Mouse (Mus musculus) regulatory T cell (primary cell): ENCODE measurements around the gene Fam81a.

Experiments
- in situ Hi-C: fragments of 300-600 bp; cut with MboI, MseI; formaldehyde crosslinking; loops from one replicate; pipeline ENCODE4 v1.15.1; 2025; ENCODE audit warnings: high pct_unique_total_duplicates

Gene Fam81a

GRCm38 (mm10) chr9:70110871-70111270, 31.5 kb downstream of the Fam81a start:
- in situ Hi-C loops = no loop called here

GRCm38 (mm10) chr9:70109279-70109678, 33.1 kb downstream of the Fam81a start:
- in situ Hi-C loops = loop anchor here (5.0 kb wide), 1 partner anchor 283 kb away; no protein-coding TSS in a partner anchor

DNA sequence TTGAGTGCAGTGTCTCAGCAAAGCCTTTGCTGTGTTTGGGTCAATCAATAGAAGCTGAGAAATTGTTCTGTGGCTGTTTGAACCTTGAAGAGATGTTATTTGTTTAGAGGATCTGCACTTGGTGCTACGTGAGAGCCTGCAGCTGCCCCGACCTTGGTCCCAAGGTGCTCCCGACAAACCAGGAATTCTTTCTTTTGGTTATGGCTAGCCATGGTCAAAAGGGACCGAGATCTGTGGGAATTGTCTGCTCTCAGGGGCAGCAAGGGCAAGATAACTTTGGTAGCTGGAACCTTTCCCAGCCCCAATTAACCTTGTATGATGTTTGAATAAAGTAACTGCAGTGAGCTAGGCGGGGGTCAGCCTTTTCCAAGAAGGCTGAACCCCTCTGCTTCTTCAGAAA, 34.2 kb downstream of the Fam81a start:
- in situ Hi-C loops = loop anchor here (5.0 kb wide), 1 partner anchor 284 kb away; no protein-coding TSS in a partner anchor

- in situ Hi-C loops = loop anchor here (5.0 kb wide), 1 partner anchor 287 kb away; no protein-coding TSS in a partner anchor
These were observed 36.8 kb downstream of the Fam81a start for GRCm38 (mm10) chr9:70105573-70105972.

- in situ Hi-C loops = no loop called here
These were observed 39.3 kb downstream of the Fam81a start for GRCm38 (mm10) chr9:70103106-70103505.

DNA sequence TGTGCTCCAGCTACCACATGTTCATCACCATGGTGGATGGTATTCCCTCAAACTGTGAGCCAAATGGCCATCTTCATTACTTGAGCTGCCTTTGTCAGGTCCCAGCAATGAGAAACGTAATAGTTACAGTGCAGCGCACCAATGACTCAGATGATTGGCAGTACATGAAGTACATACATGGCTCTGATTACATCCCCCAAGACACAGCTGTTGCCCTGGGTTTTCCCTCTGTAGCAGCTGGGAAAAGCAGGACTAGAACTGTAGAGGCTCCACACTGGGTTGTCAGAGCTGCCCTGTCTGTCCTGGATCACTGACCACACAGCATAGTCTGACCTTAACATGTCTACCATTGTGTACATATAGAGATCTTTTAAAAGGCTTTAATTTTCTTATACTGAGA, 44.8 kb downstream of the Fam81a start:
- in situ Hi-C loops = loop anchor here (5.0 kb wide), 1 partner anchor 55 kb away; no protein-coding TSS in a partner anchor

- in situ Hi-C loops = loop anchor here (5.0 kb wide), 1 partner anchor 57 kb away; no protein-coding TSS in a partner anchor
These were observed 47.3 kb downstream of the Fam81a start for GRCm38 (mm10) chr9:70095016-70095415.

DNA sequence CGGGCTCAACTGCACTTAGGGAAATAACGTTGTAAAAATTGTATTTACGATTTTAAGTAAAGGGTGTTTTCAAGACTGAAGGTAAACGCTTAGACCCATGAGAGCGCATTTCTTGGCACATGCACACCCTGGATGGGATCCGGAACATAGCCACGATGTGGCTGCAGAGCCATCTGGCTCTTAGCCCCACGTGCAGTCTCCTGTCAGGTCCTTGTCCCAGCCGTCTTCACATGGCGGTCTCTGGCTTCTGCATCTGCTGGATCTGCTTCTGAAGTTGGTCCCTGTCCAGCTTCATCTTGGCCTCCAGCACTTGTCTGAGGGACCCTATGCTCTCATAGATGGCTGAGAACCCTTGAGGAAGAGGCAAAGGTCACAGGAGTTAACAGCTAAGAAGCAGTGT, 51.8 kb downstream of the Fam81a start:
- in situ Hi-C loops = no loop called here

- in situ Hi-C loops = no loop called here
These were observed 53.6 kb downstream of the Fam81a start for GRCm38 (mm10) chr9:70088786-70089096.

DNA sequence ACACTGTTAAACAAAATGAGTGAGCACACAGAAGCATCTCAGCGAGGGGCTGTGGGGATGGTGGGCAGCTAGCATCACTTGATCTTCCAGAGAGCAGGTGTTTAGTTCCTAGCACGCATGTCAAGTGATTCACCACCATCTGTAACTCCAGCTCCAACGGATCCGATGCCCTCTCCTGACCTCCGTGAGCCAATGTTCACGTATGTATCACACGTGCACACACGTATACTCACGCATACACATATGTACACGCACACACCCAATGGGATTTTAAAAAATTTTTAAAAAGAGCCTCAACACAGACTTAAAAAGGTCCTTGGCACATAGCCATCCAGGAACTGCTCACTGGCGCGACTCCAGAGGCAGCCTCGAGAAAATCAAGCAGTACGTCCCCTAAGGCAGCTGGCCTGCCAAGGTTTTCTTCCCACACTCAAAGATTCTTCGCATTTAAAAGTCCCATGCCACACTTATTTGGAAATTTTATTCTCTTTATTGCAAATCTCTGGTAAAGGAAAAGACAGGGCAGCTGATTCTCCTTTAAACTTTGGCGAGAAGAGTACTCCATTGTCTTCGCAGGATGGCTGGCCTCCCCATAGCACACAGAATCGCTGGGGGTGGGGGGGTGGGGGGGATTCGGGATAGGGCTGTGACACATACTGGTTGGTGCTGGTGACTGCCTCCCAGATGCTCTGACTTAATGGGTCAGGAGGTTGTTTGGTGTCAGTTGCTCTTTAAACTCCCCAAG, 54.1 kb downstream of the Fam81a start:
- in situ Hi-C loops = no loop called here

DNA sequence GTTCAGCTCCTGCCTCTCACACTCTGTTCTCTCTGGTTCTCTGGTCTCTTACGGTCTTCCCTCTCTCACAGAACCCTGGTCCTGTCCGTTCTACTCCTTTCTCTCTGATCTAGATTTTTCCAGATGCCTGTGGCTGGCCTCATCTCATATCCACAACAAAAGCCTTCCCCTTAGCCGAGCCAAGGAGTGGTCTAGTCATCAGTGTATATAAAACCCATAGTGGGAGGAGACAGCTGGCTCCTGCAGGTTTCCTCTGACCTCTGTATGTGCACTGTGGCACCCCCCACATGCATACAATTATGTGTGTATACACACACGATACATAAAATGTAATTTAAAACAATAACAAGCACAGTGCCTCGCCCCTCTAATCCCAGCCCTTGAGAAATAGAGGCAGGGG, 55.0 kb downstream of the Fam81a start:
- in situ Hi-C loops = no loop called here

GRCm38 (mm10) chr9:70086091-70086490, 56.3 kb downstream of the Fam81a start:
- in situ Hi-C loops = no loop called here

GRCm38 (mm10) chr9:70084107-70084506, 58.3 kb downstream of the Fam81a start:
- in situ Hi-C loops = no loop called here

DNA sequence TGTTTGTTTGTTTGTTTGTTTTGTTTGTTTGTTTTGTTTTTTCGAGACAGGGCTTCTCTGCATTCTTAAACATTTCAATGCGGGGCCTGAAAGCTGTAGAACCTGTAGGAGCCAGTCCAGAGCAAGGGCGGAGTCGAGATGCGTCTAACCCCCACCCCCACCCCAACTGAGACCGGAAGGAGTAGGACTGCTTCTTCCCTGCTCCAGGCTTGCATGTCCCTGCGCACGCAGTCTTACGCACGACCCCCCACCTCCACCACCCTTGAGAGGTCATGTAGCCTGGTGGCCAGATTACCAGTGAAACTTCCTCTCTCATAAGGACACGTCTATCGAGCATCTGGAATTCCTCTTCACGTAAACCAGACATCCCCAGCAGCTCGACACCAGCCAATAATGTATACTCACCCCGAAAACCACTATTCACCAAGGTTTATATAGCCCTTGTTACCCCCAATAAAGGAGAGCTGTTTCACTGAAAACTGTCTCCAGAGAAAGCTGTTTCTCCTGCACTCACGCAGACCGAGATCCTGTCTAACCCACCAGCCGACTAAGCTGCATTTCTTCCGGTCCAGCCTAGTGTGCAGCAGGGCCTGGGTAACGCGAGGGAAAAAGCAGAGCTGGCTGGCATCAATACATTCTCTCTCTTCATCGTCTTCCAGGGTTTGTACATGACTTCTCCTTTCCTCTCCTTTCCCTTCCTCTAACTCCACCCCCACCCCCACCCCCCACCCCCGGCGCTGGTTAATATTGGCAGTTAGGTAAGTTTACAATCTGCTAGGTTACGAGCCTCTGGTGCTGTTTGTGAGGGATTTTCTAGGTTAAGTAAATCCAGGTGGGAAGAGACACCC, 59.8 kb downstream of the Fam81a start:
- in situ Hi-C loops = no loop called here

DNA sequence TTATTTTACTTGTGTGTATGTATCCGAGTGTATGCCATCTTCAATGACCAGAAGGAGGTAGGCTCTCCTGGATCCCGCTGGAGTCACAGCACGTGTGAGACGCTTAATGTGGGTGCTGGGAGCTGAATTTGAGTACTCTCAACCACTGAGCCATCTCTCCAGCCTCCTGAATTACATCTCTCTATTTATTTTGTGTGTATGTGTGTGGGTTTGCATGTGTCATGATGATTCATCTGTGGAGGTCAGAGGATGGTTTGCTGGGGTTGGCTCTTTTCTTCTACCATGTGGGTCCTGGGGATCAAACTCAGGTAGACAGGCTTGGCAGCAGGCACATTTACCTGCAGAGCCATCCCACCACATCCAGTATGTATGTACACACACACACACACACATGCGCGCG, 60.6 kb downstream of the Fam81a start:
- in situ Hi-C loops = no loop called here

GRCm38 (mm10) chr9:70080976-70081375, 61.4 kb downstream of the Fam81a start:
- in situ Hi-C loops = no loop called here

DNA sequence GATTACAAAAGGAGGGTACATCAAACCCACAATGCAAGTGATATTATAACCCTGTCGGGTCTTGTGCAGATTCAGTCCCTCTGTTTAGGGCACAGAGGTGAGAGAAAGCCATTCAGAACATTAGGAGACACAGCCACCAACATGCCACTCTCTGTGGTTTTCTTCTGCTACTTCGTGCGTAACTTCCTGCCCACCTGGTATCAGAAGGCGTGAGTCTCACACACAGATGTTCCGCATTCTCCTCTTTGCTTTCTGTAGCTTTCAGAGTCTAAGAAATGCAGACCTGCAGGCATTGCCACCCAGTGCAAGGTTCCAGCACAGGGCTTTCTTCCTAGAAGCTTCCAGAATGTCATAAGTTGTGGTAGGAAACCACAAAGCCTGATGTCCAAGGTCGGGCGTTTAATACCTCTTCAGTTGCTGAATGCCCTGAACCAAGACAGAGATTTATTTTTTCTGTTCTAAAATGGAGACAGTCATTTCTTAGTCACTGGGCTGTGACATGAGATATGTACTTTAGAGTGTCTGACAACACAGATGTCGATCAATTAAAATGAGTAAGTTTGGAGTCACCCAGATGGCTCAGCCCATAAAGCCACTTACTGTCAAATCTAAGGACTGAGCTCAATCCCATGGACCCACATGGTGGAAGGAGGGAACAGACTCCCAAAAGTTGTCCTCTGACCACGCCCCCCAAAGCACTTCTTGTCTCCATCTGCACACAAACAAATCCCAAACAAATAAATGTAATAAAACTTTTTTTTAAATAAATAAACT, 62.1 kb downstream of the Fam81a start:
- in situ Hi-C loops = no loop called here

DNA sequence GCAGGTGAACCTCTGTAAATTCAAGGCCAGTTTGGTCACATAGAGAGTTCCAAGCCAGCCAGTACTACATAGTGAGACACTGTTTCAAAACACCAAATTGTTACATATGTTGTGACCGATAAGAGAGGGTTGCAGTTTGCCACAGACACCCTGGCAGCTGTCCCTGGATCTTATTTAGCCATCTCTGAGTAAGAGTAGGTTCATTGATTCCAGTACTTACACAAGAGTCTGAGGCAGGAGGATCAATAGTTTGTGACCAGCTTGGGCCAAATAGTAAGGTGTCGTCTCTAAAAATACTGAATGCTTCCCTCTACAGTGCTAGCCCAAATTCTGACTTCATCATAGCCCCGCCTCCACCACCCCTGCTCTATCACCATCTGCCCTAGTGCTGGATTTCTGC, 64.3 kb downstream of the Fam81a start:
- in situ Hi-C loops = loop anchor here (5.0 kb wide), 1 partner anchor 51 kb away; no protein-coding TSS in a partner anchor

DNA sequence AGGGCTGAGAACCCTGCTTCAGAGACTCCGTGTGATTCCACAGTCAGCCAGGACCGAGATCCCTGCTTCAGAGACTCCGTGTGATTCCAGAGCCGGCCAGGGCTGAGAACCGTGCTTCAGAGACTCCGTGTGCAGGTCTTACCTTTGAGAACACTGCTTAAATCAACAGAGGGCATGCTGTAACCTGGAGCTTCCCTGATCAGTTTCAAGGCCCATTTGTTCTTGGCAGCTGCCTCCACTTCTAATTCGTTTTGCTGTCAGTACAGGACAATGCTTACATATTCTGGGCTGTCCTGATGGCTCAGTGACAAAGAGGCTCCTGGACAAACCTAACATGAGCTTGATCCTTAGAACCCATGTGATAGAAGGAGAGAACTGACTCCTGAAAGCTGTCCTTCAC, 65.2 kb downstream of the Fam81a start:
- in situ Hi-C loops = loop anchor here (5.0 kb wide), 1 partner anchor 50 kb away; no protein-coding TSS in a partner anchor

- in situ Hi-C loops = no loop called here
These were observed 70.0 kb downstream of the Fam81a start for GRCm38 (mm10) chr9:70072387-70072786.

DNA sequence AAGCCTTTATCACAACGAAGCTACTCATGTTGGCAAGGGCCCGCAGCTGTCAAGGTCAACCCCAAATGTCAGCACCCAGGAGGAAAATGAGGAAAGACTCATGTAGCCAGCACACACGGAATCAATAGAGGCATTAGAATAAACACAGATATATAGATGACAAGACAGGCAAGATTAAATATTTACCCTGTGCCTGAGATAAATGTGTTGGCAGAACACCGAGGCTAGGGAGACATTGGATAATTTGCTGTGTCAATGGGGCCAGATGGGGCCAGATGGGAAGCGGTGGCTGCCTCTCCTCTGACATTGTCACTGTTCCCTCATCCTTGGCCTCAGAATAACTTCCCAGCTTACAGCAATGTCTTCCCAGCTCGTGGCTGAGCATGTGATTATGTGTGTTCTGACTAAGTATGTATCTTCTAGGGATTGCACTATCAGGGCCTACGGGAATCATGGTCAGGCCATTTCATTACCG, 72.4 kb downstream of the Fam81a start:
- in situ Hi-C loops = no loop called here

DNA sequence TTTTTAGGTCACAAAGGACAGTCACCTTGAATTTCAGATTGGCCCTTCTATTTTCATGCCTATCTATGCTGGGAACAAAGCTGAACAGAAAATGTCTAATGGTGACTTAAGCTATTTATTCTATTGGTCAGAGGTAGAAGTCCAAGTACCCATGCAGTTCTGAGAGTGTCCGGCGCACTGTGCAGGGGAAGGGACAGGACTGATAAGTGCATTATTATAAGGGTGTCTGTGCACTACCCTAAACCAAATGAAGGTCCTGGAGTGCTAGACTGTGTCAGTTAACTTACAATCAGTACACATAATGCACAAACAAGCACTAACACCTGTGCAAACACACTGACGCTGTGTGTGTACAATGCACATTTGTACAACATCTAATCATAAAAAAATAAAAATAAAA, 74.9 kb downstream of the Fam81a start:
- in situ Hi-C loops = no loop called here
